Mouse (Mus musculus) erythroblast, adult 5-6 weeks (primary cell): Measurements from ENCODE around the gene Caskin2. TPM values are rescaled to one million over a fixed set of nuclear protein-coding genes. Genes with fewer than 3 reads are reported as not detected.
A peak's percentile ranks its signal among the peaks of the same experiment; 100 is the strongest.

Experiments
- ATAC-seq: replicated peaks from 2 replicates; pipeline ENCODE4 v1.8.0; 2016; ENCODE audit warnings: moderate number of reproducible peaks, mild to moderate bottlenecking, moderate TSS enrichment, inconsistent platforms; ENCODE audit not compliant: poor library complexity, low FRiP score, severe bottlenecking
- total RNA-seq, 2 experiments: library from RNA; stranded (forward) in 1 of 2; stranded (reverse) in 1 of 2; fragments of 150-400 nt in 1 of 2; fragments of 200-764, 138-1000 nt in 1 of 2; gene quantifications; 2 replicates each; pipeline versions ENCODE4 v1.2.3 to v1.2.4; 2015 to 2017; ENCODE audit warnings: low replicate concordance in 2 of 2

Caskin2 gene
- total RNA-seq, 2 experiments from 2014 or later: 2.0 to 4.8 TPM

- ATAC-seq: no peak
Observed at GRCm38 (mm10) chr11:115832523-115832922, 19.1 kb upstream of the Caskin2 start.

GRCm38 (mm10) chr11:115832064-115832463 is 18.6 kb upstream of the Caskin2 start:
- no peak for ATAC-seq

- ATAC-seq: no peak
Observed at GRCm38 (mm10) chr11:115831518-115831917, 18.1 kb upstream of the Caskin2 start.

- ATAC-seq: no peak
Observed at GRCm38 (mm10) chr11:115830550-115831325, 17.3 kb upstream of the Caskin2 start.

- no peak for ATAC-seq
Observed at GRCm38 (mm10) chr11:115829036-115829435, 15.6 kb upstream of the Caskin2 start.

GRCm38 (mm10) chr11:115827624-115828023 is 14.2 kb upstream of the Caskin2 start:
- no peak for ATAC-seq

- ATAC-seq: no peak
Observed at GRCm38 (mm10) chr11:115826487-115826886, 13.0 kb upstream of the Caskin2 start.

GRCm38 (mm10) chr11:115824813-115825212 is 11.4 kb upstream of the Caskin2 start:
- no peak for ATAC-seq

- ATAC-seq: peak; percentile 92
Observed at GRCm38 (mm10) chr11:115823774-115824740, 10.6 kb upstream of the Caskin2 start, which contains the start of gene Llgl2. Gene Llgl2, plus strand, starts transcription at chr11:115824049.

GRCm38 (mm10) chr11:115821001-115821400 is 7.6 kb upstream of the Caskin2 start:
- no peak for ATAC-seq

GRCm38 (mm10) chr11:115819915-115820623 is 6.6 kb upstream of the Caskin2 start:
- no peak for ATAC-seq

GRCm38 (mm10) chr11:115817331-115817730 is 3.9 kb upstream of the Caskin2 start:
- no peak for ATAC-seq

GRCm38 (mm10) chr11:115814605-115815450 is 1.4 kb upstream of the Caskin2 start, which contains the start of gene Tsen54:
Gene Tsen54, plus strand, starts transcription at chr11:115814724.
- peak; percentile 65 for ATAC-seq

GRCm38 (mm10) chr11:115812533-115813420 is 662 bp downstream of the Caskin2 start:
- ATAC-seq: 0 out of 2 replicates have a peak, but pooled peaks have one; percentile 1

GRCm38 (mm10) chr11:115812095-115812494 is 1.3 kb downstream of the Caskin2 start:
- ATAC-seq: no peak

GRCm38 (mm10) chr11:115811381-115812093 is 1.9 kb downstream of the Caskin2 start:
- no peak for ATAC-seq

GRCm38 (mm10) chr11:115810377-115810776 is 3.1 kb downstream of the Caskin2 start:
- ATAC-seq: no peak
